Mouse (Mus musculus): ENCODE measurements at regions not wholly inside any gene's neighbourhood (a gene's known extent, or its start where the extent isn't known, plus 50 kb on each side); places are given as distances from the start of the nearest gene placed in this dataset.

DNA sequence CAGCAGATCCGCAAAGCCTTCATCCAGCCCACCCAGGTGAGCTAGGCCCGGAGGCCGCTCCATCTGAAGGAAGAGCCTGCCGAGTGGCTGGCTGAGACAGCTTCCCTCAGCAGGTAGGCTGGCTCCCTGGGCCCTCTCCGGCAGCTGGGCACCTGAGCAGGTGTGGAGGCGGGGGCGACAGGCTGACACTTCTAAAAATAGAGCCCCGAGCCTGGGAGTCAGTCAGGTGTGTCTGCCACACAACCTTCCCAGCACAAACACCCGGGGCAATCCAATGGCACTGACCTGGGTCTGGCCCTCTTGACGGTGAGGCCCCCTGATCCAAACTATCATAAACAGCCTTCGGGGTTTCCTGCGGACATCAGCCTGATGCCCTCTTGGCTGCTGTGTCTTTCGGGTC is 58.5 kb downstream of the Zfp36l2 start:
- H3K4me2 ChIP-seq (ENCODE audit: low read depth, low read length) = no peak overlapping the region
- H3K4me3 ChIP-seq (ENCODE audit: low read depth, low read length) = no peak overlapping the region
- no peaks in the 10 kb centered on the region for H3K27me3 ChIP-seq (ENCODE audit: control insufficient read depth, insufficient read depth, low read length)
- TF ChIP-seq EP300 (IDR thresholded peaks at IDR 0.05; ENCODE audit: low read depth) (no peak), CTCF (IDR thresholded peaks at IDR 0.05; ENCODE audit: low read depth) (no peak)
- H3K9ac ChIP-seq (replicated peaks; ENCODE audit: low read depth, low read length) = no peak overlapping the region
- no peaks in the 10 kb centered on the region for H3K4me1 ChIP-seq (ENCODE audit: control insufficient read depth, insufficient read depth)
- no peak for DNase-seq (ENCODE audit: low spot score)
- H3K36me3 ChIP-seq (replicated peaks; ENCODE audit: control insufficient read depth, insufficient read depth, low read length) = no peaks in the 10 kb centered on the region
- no peak overlapping the region for H3K27ac ChIP-seq (ENCODE audit: low read depth)
- ATAC-seq (ENCODE audit: insufficient read depth, low read depth) = no peak
- WGBS = 85% methylated on average over 13 of the region's 13 CpGs
- H3K9me3 ChIP-seq (replicated peaks; ENCODE audit: control insufficient read depth, low read length) = no peaks in the 10 kb centered on the region

GRCm38 (mm10) chr17:84128262-84128661 is 59.5 kb downstream of the Zfp36l2 start:
- Histone ChIP-seq H3K4me2 (ENCODE audit: low read depth, low read length) (no peak overlapping the region), H3K9ac (replicated peaks; ENCODE audit: low read depth, low read length) (no peak overlapping the region), H3K4me3 (ENCODE audit: low read depth, low read length) (no peak overlapping the region), H3K9me3 (replicated peaks; ENCODE audit: control insufficient read depth, low read length) (no peaks in the 10 kb centered on the region), H3K4me1 (ENCODE audit: control insufficient read depth, insufficient read depth) (no peaks in the 10 kb centered on the region), H3K27me3 (ENCODE audit: control insufficient read depth, insufficient read depth, low read length) (no peaks in the 10 kb centered on the region), H3K36me3 (replicated peaks; ENCODE audit: control insufficient read depth, insufficient read depth, low read length) (no peaks in the 10 kb centered on the region), H3K27ac (ENCODE audit: low read depth) (no peak overlapping the region)
- WGBS = 75% methylated on average over 5 of the region's 5 CpGs
- TF ChIP-seq EP300 (IDR thresholded peaks at IDR 0.05; ENCODE audit: low read depth) = no peak
- TF ChIP-seq CTCF (IDR thresholded peaks at IDR 0.05; ENCODE audit: low read depth) = no peak
- no peak for ATAC-seq (ENCODE audit: insufficient read depth, low read depth)
- DNase-seq (ENCODE audit: low spot score) = no peak

DNA sequence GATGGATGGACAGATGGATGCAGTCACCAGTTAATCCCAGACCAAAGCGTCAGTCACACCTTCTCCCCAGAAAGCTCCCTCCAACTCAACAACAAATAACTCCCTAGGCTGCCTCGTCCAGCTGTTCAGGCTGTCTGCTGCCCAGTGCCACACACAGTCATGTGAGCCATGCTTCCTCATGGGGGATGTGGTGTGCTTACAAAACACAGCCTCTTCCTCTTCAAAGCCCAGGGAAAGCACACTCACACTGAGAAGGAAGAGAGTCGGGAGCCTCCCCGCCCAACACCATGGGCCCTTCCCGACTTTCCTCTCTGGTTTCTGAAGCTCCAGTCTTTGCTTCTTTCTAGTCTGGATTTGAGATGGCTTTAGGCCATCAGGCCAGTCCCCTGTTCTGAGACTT is 61.6 kb downstream of the Zfp36l2 start:
- Histone ChIP-seq H3K27ac (ENCODE audit: low read depth) (peak overlapping the region; percentile 34), H3K9ac (replicated peaks; ENCODE audit: low read depth, low read length) (no peak overlapping the region), H3K4me2 (ENCODE audit: low read depth, low read length) (no peak overlapping the region), H3K9me3 (replicated peaks; ENCODE audit: control insufficient read depth, low read length) (no peaks in the 10 kb centered on the region), H3K27me3 (ENCODE audit: control insufficient read depth, insufficient read depth, low read length) (no peaks in the 10 kb centered on the region), H3K4me3 (ENCODE audit: low read depth, low read length) (no peak overlapping the region), H3K4me1 (ENCODE audit: control insufficient read depth, insufficient read depth) (no peaks in the 10 kb centered on the region), H3K36me3 (replicated peaks; ENCODE audit: control insufficient read depth, insufficient read depth, low read length) (no peaks in the 10 kb centered on the region)
- no peak for TF ChIP-seq EP300 (IDR thresholded peaks at IDR 0.05; ENCODE audit: low read depth)
- no peak for TF ChIP-seq CTCF (IDR thresholded peaks at IDR 0.05; ENCODE audit: low read depth)
- DNase-seq (ENCODE audit: low spot score) (no peak), ATAC-seq (ENCODE audit: insufficient read depth, low read depth) (no peak)
- 41% methylated on average over 5 of the region's 5 CpGs for WGBS

GRCm38 (mm10) chr17:84123161-84123560 is 64.6 kb downstream of the Zfp36l2 start:
- 80% methylated on average over 2 of the region's 2 CpGs for WGBS

DNA sequence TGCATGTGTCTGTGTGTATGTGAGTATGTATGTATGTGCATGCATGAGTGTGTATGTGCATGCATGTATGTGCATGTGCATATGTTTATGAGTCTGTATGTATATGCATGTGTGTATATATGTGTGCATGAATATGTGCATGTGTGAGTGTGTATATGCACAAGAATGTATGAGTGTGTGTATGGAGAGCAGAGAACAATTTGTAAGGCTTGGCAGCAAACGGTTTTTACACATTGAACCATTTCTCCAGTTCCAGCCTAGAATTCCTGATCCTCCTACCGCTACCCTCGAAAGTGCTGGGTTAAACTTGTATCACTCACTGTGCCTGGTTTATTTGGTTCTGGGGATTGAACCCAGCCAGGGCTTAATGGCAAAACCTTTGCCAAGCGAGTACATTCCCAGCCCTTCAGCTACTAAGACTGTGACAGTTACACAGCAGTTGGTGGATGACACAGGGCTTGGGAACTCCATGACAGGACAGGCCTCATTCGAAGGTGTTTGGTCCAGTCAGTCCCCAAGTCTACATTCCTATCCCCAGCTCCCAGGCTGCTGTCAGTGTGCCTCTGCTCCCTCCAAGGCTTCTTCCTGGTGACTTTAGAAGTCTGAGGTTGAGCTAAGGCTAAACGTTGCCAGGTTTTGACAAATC is 65.1 kb downstream of the Zfp36l2 start:
- H3K36me3 ChIP-seq (replicated peaks; ENCODE audit: control insufficient read depth, insufficient read depth, low read length) = no peaks in the 10 kb centered on the region
- TF ChIP-seq EP300 (IDR thresholded peaks at IDR 0.05; ENCODE audit: low read depth) (no peak), CTCF (IDR thresholded peaks at IDR 0.05; ENCODE audit: low read depth) (no peak)
- WGBS = 83% methylated on average over 6 of the region's 6 CpGs
- no peak overlapping the region for H3K4me2 ChIP-seq (ENCODE audit: low read depth, low read length)
- H3K9me3 ChIP-seq (replicated peaks; ENCODE audit: control insufficient read depth, low read length) = no peaks in the 10 kb centered on the region
- H3K27me3 ChIP-seq (ENCODE audit: control insufficient read depth, insufficient read depth, low read length) = no peaks in the 10 kb centered on the region
- H3K27ac ChIP-seq (ENCODE audit: low read depth) = no peak overlapping the region
- no peak overlapping the region for H3K4me3 ChIP-seq (ENCODE audit: low read depth, low read length)
- peaks cover 5% of the 10 kb centered on the region; the same call in 1 of the 2 replicates for H3K4me1 ChIP-seq (ENCODE audit: control insufficient read depth, insufficient read depth)
- DNase-seq (ENCODE audit: low spot score) = no peak
- ATAC-seq (ENCODE audit: insufficient read depth, low read depth) = no peak
- no peak overlapping the region for H3K9ac ChIP-seq (replicated peaks; ENCODE audit: low read depth, low read length)

More at GRCm38 (mm10) chr17:84123161-84123560, 64.6 kb downstream of the Zfp36l2 start:
- H3K4me2 ChIP-seq (ENCODE audit: low read depth, low read length) = no peak overlapping the region
- H3K4me3 ChIP-seq (ENCODE audit: low read depth, low read length) = no peak overlapping the region
- no peaks in the 10 kb centered on the region for H3K27me3 ChIP-seq (ENCODE audit: control insufficient read depth, insufficient read depth, low read length)
- no peaks in the 10 kb centered on the region for H3K9me3 ChIP-seq (replicated peaks; ENCODE audit: control insufficient read depth, low read length)
- H3K9ac ChIP-seq (replicated peaks; ENCODE audit: low read depth, low read length) = no peak overlapping the region
- ATAC-seq (ENCODE audit: insufficient read depth, low read depth) (no peak), DNase-seq (ENCODE audit: low spot score) (no peak)
- no peaks in the 10 kb centered on the region; the same call in 1 of the 2 replicates for H3K4me1 ChIP-seq (ENCODE audit: control insufficient read depth, insufficient read depth)
- no peaks in the 10 kb centered on the region for H3K36me3 ChIP-seq (replicated peaks; ENCODE audit: control insufficient read depth, insufficient read depth, low read length)
- no peak overlapping the region for H3K27ac ChIP-seq (ENCODE audit: low read depth)
- no peak for TF ChIP-seq EP300 (IDR thresholded peaks at IDR 0.05; ENCODE audit: low read depth)
- no peak for TF ChIP-seq CTCF (IDR thresholded peaks at IDR 0.05; ENCODE audit: low read depth)

GRCm38 (mm10) chr17:84121291-84121690 is 66.5 kb downstream of the Zfp36l2 start:
- ATAC-seq (ENCODE audit: insufficient read depth, low read depth) = no peak
- TF ChIP-seq CTCF (IDR thresholded peaks at IDR 0.05; ENCODE audit: low read depth) (no peak), EP300 (IDR thresholded peaks at IDR 0.05; ENCODE audit: low read depth) (no peak)
- WGBS = 75% methylated on average over 6 of the region's 6 CpGs
- Histone ChIP-seq H3K4me2 (ENCODE audit: low read depth, low read length) (no peak overlapping the region), H3K27me3 (ENCODE audit: control insufficient read depth, insufficient read depth, low read length) (no peaks in the 10 kb centered on the region), H3K4me1 (ENCODE audit: control insufficient read depth, insufficient read depth) (peaks cover 7% of the 10 kb centered on the region), H3K4me3 (ENCODE audit: low read depth, low read length) (no peak overlapping the region), H3K36me3 (replicated peaks; ENCODE audit: control insufficient read depth, insufficient read depth, low read length) (no peaks in the 10 kb centered on the region), H3K9me3 (replicated peaks; ENCODE audit: control insufficient read depth, low read length) (no peaks in the 10 kb centered on the region), H3K27ac (ENCODE audit: low read depth) (peak overlapping the region; percentile 20; the same call in 1 of the 2 replicates), H3K9ac (replicated peaks; ENCODE audit: low read depth, low read length) (no peak overlapping the region)
- no peak for DNase-seq (ENCODE audit: low spot score)
